Mouse (Mus musculus): ENCODE results near the gene Abcc5. TPM values are rescaled to one million over a fixed set of nuclear protein-coding genes. Genes with fewer than 3 reads are reported as not detected.
A peak's percentile ranks its signal among the peaks of the same experiment; 100 is the strongest.

Gene Abcc5
- total RNA-seq, 2 experiments from 2014 or later: 19.0 to 20.2 TPM

GRCm38 (mm10) chr16:20424226-20424663 is 1.9 kb downstream of the Abcc5 start:
- ATAC-seq (replicated peaks; ENCODE audit: poor library complexity): peak; percentile 29

DNA sequence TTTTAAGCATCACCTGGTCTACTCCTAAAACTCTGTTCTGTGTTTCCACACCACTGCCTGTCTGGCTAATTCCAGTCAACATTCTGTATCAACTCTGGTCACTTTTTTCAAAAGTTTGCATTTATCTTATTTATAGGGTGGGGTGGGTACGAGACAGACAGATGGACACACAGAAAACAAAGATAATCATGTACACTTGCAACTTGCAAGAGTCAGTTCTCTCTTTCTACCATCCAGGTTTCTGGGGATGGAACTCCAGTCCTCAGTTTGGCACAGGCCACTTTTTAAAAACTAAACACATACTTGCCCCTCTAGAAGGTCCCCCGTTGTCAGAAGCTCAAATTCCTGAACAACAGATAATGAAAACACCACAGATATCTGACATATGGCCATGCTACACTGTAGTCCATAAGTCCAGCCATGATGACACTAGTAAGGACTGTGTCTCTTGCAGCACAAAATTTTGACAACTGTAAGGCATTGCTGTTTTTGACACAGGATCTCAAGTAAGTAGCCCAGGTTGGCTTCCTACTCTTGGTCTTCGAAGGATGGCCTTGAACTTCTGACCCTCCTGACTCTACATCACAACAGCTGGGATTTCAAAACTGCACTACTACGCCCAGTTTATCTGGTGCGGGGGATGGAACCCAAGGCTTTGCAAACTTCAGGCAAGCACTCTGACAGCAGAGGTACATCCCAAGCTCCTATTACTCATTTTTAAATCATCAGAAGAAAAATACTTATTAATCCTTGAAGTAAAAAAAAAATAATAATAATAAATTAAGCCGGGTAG is 3.1 kb downstream of the Abcc5 start:
- ATAC-seq (replicated peaks; ENCODE audit: poor library complexity): no peak

DNA sequence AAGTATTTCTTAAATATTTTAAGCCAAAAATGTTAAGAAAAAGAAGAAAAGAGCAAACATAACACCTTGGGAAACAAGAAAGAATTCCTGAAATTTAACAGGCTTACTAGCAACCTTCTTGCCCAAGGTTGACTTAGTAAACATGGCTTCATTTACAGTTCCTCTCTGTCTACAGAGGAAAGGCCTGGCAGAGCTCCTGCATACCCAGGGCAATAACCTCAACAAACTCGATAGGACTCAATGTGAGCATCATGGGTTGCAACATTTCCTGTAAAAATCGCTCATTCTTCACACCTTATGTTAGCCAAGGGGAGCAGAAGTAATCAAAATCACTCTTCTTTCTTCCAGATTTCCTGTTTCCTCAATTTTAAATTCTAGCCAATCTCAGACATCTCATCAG is 8.1 kb downstream of the Abcc5 start:
- ATAC-seq (replicated peaks; ENCODE audit: poor library complexity): no peak

DNA sequence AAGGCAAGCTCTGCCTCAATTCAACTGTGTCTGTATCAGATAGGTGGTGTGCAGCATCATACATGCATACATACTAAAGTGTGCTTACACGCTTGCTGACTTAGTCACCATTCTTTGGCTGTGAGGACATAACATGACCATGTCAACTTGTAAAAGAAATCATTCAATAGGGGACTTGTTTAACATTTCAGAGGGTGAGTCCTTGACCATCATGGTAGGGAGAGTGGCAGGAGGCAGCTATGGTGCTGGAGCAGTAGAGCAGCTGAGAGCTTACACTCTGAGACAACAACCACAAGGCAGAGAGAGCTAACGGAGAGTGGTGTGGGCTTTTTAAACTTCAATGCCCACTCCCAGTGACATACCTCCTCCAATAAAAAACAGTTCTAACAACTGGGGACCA is 9.9 kb downstream of the Abcc5 start:
- no peak for ATAC-seq (replicated peaks; ENCODE audit: poor library complexity)

DNA sequence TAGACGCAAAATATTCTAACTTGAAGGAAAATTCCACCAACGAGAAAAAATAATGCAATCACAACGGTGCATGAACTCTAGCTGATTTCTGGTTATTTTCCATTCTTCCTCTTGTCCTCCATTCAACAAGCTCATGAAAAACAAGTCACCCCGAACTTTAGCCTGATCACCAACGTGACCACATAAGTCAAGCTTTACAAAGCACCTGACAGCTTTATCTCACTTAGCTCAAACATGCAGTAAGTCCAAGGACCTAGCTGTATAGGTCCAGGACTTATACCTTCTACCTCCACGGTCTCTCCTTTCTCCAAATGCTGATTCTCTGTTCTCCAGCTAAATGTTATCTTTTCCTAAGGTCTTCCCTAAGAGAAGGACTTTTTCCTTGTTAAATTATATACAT is 10.4 kb downstream of the Abcc5 start:
- ATAC-seq (replicated peaks; ENCODE audit: poor library complexity): no peak

DNA sequence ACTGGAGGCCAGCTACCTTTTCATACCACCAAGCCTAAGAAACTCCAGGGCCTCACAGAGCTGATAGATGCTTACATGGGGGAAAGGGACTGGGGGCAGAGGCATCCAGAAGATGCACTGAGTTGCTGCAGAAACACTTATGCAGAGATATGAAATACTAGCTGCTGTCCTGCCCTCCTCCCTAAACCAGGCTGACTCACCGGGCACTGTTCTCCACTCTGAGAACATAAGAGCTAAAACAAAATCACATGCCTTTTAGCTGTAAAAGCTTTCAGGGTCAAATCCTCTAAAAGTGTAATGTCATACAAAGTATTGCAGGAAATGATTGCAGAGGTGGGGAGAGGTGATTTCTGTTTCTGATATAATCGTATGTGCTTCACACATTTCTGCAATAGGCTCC is 11.0 kb downstream of the Abcc5 start:
- no peak for ATAC-seq (replicated peaks; ENCODE audit: poor library complexity)

- no peak for ATAC-seq (replicated peaks; ENCODE audit: poor library complexity)
Measured at GRCm38 (mm10) chr16:20413870-20414331, 12.3 kb downstream of the Abcc5 start.

- no peak for ATAC-seq (replicated peaks; ENCODE audit: poor library complexity)
Measured at GRCm38 (mm10) chr16:20411958-20412570, 14.1 kb downstream of the Abcc5 start.

GRCm38 (mm10) chr16:20405335-20405734 is 20.9 kb downstream of the Abcc5 start:
- ATAC-seq (replicated peaks; ENCODE audit: poor library complexity): no peak

DNA sequence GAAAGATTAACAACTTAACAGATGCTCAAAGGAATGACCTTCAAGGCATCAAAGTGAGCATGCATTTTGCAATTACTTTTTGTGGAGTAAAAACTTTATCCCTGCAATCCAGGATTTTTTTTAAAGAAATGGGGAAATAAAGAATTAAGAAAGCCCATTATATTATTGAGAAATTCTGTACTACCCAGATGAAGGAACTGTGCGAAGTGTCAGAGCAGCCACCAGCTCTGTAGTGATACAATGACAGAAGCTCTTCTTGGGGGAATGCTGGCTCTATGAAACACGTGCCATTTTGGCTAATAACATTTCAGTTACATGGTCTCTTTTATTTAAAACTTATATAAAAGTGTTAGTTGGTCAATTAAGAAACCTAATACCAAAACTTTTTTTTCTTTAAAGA is 22.9 kb downstream of the Abcc5 start:
- ATAC-seq (replicated peaks; ENCODE audit: poor library complexity): 0 out of 2 replicates have a peak, but pooled peaks have one; percentile 52

GRCm38 (mm10) chr16:20401592-20401991 is 24.6 kb downstream of the Abcc5 start:
- peak; percentile 87 for ATAC-seq (replicated peaks; ENCODE audit: poor library complexity)

DNA sequence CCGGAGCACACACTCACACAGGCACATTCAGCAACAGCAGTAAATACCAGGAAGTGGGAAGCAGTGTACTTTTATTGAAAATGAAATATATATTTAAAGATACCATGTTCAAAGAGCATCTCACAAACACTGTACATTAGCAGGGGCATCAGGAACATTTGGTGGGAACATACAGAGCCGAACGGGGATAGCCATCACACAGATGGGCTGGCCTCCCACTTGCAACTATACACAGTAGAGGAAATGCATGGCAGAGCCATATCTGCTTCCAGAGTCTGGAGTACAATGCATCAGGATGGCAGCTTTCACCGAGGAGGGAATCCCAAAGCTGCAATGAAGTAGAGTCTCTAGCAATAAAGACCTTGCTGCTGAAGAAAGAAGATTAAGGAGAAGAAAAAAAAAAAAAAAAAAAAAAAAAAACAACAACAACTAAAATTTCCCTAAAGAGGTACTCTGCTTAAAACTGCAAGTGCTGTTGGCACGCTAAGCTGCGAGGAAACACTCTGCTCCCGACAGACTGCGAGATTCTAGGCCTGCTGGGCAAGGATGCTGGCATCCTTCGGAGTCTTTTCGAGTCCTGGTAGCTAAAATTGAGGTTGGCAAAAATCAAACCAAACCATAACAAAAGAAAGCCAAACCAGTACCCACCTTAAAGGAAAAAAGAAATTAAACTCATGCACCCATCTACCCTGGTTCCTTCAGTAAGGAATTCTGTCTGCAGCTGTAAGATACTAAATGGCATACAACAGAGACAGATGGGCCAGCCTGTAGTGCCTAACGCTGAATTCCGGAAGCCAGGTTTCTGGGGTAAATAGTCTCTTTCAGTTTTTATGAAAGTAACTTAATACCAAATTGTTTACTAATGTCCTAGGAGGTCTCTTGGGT is 25.2 kb downstream of the Abcc5 start:
- ATAC-seq (replicated peaks; ENCODE audit: poor library complexity): no peak

- ATAC-seq (replicated peaks; ENCODE audit: poor library complexity): no peak
Measured at GRCm38 (mm10) chr16:20396851-20397250, 29.3 kb downstream of the Abcc5 start.

DNA sequence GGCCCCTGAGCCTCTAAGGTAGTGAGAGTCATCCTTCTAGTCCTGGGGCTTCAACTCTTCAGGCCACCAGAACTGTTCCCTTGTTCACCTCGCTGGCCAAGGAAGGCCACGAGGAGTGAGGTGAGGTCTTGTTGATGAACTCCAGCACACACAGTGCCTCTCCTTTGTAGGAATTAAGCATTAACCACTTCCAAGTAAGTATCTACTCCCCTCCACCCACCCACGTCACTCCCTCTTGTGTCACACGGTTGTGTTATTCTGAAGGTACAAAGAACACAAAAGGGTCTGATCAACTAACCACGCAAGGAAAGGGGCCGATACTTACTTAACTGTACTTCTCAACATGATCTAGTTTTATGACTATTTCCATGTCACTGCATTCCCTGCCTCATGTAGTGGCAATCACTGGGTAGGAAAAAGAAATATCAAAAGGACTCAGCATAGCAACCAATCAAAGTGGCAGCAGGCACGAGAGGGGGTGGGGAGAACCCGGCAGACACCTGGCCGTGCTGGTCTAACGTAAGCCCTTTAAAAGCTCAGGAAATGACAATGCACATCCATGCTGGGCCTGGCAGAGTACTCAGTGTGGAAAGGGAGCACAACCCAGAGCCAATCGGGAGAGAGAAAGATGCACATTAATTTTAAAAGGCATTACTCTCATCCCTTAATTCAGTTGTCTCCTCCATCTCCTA is 30.8 kb downstream of the Abcc5 start:
- ATAC-seq (replicated peaks; ENCODE audit: poor library complexity): no peak

DNA sequence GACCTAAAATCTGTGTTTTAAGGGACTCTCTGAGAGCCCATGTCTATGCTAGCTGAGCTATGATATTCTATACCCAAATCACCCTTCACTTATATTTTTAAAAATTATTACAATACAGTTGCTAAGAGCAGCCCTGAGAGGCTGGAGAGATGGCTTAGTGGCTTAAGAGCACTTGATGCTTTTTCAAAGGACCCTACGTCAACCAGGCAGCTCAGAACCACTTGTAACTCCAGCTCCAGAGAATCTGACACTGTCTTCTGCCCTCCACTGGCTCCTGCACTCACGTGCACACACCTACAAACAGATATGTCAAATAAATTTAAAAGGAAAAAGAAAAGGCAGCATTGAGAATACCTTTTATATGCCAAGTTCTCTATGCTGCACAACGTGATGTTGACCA is 34.4 kb downstream of the Abcc5 start:
- ATAC-seq (replicated peaks; ENCODE audit: poor library complexity): no peak

DNA sequence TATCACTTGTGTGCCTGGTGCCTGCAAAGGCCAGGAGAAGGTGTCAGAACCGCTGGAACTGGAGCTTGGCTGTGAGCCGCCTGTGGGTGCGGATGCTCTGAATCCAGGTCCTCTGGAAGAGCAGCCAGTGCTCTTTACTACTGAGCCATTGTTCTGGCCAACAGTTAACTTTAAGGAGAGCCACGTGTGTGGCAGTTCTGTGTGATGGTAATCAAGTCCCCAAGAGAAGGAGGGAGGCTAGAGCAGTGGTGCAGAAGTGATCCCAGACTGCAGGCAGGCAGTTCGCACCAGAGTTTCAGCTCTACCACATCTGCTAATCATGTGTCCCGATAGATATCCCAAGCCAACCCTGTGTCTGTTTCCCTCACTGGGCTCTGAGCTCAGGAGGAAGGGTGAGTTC is 36.0 kb downstream of the Abcc5 start:
- no peak for ATAC-seq (replicated peaks; ENCODE audit: poor library complexity)

GRCm38 (mm10) chr16:20381031-20381430 is 45.2 kb downstream of the Abcc5 start:
- ATAC-seq (replicated peaks; ENCODE audit: poor library complexity): no peak

DNA sequence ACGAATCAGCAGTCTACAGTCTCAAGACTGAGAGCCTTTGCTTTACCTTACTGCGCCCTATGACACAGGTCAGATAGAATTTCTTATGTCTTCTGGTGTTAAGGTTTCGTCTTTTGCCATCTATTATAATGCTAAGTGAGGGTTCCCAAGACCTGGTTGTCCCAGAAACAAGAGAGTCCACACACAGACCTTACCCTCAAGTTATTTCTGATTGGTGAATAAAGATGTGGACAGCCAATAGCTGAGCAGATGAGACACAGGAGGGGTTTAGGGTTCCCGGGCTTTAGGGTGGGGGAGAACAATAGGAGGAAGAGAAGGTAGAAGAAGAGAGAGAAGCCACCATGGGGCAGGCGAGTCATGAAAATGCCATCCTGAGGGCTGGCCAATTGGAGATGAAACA is 50.9 kb downstream of the Abcc5 start:
- no peak for ATAC-seq (replicated peaks; ENCODE audit: poor library complexity)

- ATAC-seq (replicated peaks; ENCODE audit: poor library complexity): no peak
Measured at GRCm38 (mm10) chr16:20371731-20372130, 54.5 kb downstream of the Abcc5 start.

DNA sequence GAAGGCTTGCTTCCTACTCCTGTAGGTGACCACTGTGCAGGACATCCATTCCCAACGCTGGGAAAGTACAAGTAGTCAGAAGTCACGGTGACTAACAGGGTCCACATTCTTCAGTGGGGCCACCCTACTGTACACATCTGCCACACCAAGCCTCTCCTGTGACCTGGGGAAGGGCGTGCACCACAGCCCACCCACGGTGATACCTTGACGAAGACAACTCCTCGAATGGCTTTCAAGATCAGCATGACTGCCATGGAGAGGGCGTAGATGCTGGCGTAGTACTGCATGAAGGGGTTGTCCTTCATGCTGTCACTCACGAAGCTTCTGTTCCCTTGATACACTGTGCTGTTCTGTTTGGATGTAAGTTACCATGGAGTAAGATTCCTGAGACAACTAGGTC is 58.0 kb downstream of the Abcc5 start:
- ATAC-seq (replicated peaks; ENCODE audit: poor library complexity): no peak

GRCm38 (mm10) chr16:20362121-20362520 is 64.1 kb downstream of the Abcc5 start:
- no peak for ATAC-seq (replicated peaks; ENCODE audit: poor library complexity)
